Mouse (Mus musculus): ENCODE measurements around the gene Fmo3. TPM values are rescaled to one million over a fixed set of nuclear protein-coding genes. Genes with fewer than 3 reads are reported as not detected.
A peak's percentile ranks its signal among the peaks of the same experiment; 100 is the strongest.

Fmo3 gene
- polyA plus RNA-seq, 1 experiment, result 0.19 TPM

DNA sequence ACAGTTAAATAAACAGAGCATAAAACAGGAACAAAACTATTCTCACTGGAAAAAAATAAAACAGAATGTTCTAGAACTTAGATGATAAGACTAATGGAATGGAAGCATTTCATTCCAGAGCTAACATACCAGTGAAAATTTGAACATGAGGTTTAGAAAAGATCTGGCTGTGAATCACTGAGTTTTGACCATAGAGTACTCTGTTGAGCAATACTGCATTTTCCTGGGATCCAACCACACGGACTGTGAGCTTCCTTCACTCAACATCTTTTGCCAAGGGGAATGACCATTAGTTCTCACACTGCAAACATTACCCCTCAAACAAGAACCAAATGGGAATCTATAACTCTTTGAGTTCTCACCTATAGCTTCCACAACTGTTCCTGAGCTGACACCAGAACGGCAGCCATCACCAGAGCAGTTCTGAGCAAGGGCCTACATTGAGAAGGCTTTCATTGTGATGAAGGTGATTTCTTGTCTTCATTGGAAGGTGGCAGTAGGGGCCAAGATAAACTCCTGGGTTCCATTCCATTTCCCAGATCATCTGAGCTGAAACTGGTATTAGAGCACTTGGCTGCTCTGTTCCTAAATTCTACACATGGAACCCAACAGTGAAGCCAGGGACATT lies 1.9 kb upstream of the Fmo3 start:
- Histone ChIP-seq H3K27ac (ENCODE audit: insufficient read depth, low read depth, low read length) (peak overlapping the region; percentile 45; the same call in 1 of the 2 replicates), H3K36me3 (ENCODE audit: control insufficient read depth, insufficient read depth, low read length) (no peaks in the 10 kb centered on the region), H3K27me3 (replicated peaks; ENCODE audit: control insufficient read depth, insufficient read depth, low read length) (no peaks in the 10 kb centered on the region), H3K4me3 (ENCODE audit: insufficient read depth, low read depth, low read length) (no peak overlapping the region), H3K4me1 (ENCODE audit: control insufficient read depth, insufficient read depth, low read length) (peaks cover 4% of the 10 kb centered on the region; the same call in 1 of the 2 replicates)
- TF ChIP-seq CTCF (conservative IDR thresholded peaks at IDR 0.05; ENCODE audit: insufficient read depth, insufficient read length, low read depth, low read length) (no peak), POLR2A (IDR thresholded peaks at IDR 0.05; ENCODE audit: low read depth, low read length) (no peak)
- 73% methylated on average over 2 of the region's 2 CpGs for WGBS
- peak; percentile 52 for DNase-seq

DNA sequence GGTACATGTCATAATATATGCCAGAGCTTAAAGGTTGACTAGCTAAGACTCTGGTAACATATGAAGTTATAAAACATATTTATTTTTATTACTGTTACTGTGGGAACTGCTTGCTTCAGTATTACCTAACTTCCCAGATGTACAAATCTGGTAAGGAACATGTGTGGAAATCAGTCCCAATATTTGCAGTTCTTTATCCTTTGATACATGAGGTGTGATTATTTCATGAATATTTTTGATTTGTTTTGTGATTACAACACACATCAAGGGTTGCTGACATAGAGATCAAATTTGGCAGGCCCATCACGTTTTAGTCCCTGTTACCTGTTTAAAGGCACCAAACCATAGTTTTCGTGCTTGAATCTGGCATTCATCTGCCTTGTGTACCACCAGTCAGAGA lies 20.8 kb downstream of the Fmo3 start:
- TF ChIP-seq CTCF (conservative IDR thresholded peaks at IDR 0.05; ENCODE audit: insufficient read depth, insufficient read length, low read depth, low read length) (no peak), POLR2A (IDR thresholded peaks at IDR 0.05; ENCODE audit: low read depth, low read length) (no peak)
- no peak for DNase-seq
- 63% methylated on average over 2 of the region's 2 CpGs for WGBS
- Histone ChIP-seq H3K27me3 (replicated peaks; ENCODE audit: control insufficient read depth, insufficient read depth, low read length) (no peaks in the 10 kb centered on the region), H3K4me1 (ENCODE audit: control insufficient read depth, insufficient read depth, low read length) (no peaks in the 10 kb centered on the region), H3K27ac (ENCODE audit: insufficient read depth, low read depth, low read length) (no peak overlapping the region), H3K4me3 (ENCODE audit: insufficient read depth, low read depth, low read length) (no peak overlapping the region), H3K36me3 (ENCODE audit: control insufficient read depth, insufficient read depth, low read length) (no peaks in the 10 kb centered on the region)

DNA sequence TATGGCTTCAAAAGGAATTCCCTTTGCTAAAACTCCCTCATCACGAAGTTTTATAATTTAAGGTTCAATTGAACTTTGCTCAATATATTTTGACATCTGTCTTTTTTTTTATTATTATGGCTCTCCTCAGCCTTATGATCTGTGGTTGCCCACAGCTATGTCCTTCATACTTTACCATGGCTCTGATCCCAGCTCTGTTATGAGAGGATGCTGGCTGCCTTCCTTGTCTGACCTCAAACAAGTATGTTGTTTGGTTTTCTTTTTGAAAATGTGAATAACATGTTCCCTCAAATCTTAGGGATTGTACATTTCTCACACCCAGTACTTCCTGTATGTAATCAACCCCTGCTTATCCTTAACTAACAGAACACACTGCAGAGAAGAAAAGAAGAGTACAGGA lies 26.9 kb downstream of the Fmo3 start:
- no peak for TF ChIP-seq CTCF (conservative IDR thresholded peaks at IDR 0.05; ENCODE audit: insufficient read depth, insufficient read length, low read depth, low read length)
- TF ChIP-seq POLR2A (IDR thresholded peaks at IDR 0.05; ENCODE audit: low read depth, low read length), result no peak
- H3K27ac ChIP-seq (ENCODE audit: insufficient read depth, low read depth, low read length), result no peak overlapping the region
- H3K36me3 ChIP-seq (ENCODE audit: control insufficient read depth, insufficient read depth, low read length), result no peaks in the 10 kb centered on the region
- no peak overlapping the region for H3K4me3 ChIP-seq (ENCODE audit: insufficient read depth, low read depth, low read length)
- H3K4me1 ChIP-seq (ENCODE audit: control insufficient read depth, insufficient read depth, low read length), result no peaks in the 10 kb centered on the region
- no peaks in the 10 kb centered on the region for H3K27me3 ChIP-seq (replicated peaks; ENCODE audit: control insufficient read depth, insufficient read depth, low read length)
- DNase-seq, result peak; percentile 29
- 76% methylated on average over 1 of the region's 1 CpGs for WGBS

DNA sequence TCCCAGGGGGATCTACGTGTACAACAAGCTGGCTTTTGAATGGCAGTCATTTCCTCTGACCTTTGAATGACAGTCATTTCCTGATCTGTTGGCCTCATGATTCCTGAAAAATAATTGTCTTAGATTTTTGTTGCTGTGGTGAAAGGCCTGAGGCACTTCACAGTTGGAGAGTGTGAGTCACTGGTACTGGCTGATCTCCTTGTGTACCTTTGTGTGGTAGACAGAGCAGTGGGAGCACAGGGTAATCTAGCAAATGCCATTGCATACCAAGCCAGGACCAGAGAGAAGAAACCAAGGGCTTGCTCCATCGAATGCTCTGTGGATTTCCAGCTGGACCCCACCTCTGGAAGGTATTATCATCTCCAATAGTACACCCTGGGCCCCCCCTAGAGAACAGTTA lies 31.2 kb downstream of the Fmo3 start:
- 73% methylated on average over 2 of the region's 2 CpGs for WGBS
- H3K36me3 ChIP-seq (ENCODE audit: control insufficient read depth, insufficient read depth, low read length), result no peaks in the 10 kb centered on the region
- no peak for DNase-seq
- no peaks in the 10 kb centered on the region for H3K4me1 ChIP-seq (ENCODE audit: control insufficient read depth, insufficient read depth, low read length)
- no peak overlapping the region for H3K27ac ChIP-seq (ENCODE audit: insufficient read depth, low read depth, low read length)
- H3K4me3 ChIP-seq (ENCODE audit: insufficient read depth, low read depth, low read length), result no peak overlapping the region
- no peaks in the 10 kb centered on the region for H3K27me3 ChIP-seq (replicated peaks; ENCODE audit: control insufficient read depth, insufficient read depth, low read length)
- TF ChIP-seq CTCF (conservative IDR thresholded peaks at IDR 0.05; ENCODE audit: insufficient read depth, insufficient read length, low read depth, low read length) (no peak), POLR2A (IDR thresholded peaks at IDR 0.05; ENCODE audit: low read depth, low read length) (no peak)

DNA sequence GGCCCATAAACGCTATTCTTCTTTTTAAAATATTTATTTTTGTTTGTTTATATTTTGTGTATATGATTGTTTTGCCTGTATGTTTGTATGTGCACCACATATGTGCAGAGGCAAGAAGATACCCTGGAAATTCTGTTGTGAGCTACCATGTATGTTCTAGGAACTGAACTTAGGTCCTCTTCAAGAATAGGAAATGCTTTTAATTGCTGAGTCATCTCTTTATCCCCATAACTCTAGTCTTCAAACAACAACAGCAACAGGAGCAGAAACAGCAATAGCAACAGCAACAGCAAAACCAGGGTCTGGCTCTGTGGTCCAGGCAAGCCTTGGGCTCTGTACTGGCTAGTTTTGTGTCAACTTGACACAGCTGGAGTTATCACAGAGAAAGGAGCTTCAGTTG lies 34.6 kb downstream of the Fmo3 start:
- WGBS, result 92% methylated on average over 1 of the region's 1 CpGs
- no peak for TF ChIP-seq POLR2A (IDR thresholded peaks at IDR 0.05; ENCODE audit: low read depth, low read length)
- TF ChIP-seq CTCF (conservative IDR thresholded peaks at IDR 0.05; ENCODE audit: insufficient read depth, insufficient read length, low read depth, low read length), result no peak
- Histone ChIP-seq H3K4me3 (ENCODE audit: insufficient read depth, low read depth, low read length) (no peak overlapping the region), H3K4me1 (ENCODE audit: control insufficient read depth, insufficient read depth, low read length) (no peaks in the 10 kb centered on the region), H3K27ac (ENCODE audit: insufficient read depth, low read depth, low read length) (no peak overlapping the region), H3K27me3 (replicated peaks; ENCODE audit: control insufficient read depth, insufficient read depth, low read length) (no peaks in the 10 kb centered on the region), H3K36me3 (ENCODE audit: control insufficient read depth, insufficient read depth, low read length) (no peaks in the 10 kb centered on the region)
- DNase-seq, result no peak

DNA sequence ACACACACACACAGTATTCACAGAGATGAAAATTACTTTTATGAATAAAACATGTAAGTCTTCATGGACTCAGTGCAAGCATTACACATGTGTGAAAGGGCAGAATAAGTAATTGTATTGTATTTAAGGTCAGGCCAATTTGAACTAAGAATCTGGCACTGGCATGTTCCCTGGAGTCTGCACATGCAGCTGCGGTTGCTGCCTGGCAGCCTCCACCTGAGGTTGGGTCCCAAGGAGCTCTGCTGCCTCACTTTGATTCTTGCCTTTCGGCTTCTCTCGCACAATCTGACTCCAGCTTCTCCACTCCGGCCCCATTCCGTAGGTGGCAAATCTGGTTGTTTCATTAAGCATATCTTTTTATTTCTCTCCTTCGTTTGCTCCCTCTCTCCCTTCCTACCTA lies 36.4 kb downstream of the Fmo3 start:
- no peaks in the 10 kb centered on the region for H3K36me3 ChIP-seq (ENCODE audit: control insufficient read depth, insufficient read depth, low read length)
- 88% methylated on average over 6 of the region's 6 CpGs for WGBS
- H3K27me3 ChIP-seq (replicated peaks; ENCODE audit: control insufficient read depth, insufficient read depth, low read length), result no peaks in the 10 kb centered on the region
- H3K4me3 ChIP-seq (ENCODE audit: insufficient read depth, low read depth, low read length), result no peak overlapping the region
- DNase-seq, result no peak
- no peaks in the 10 kb centered on the region for H3K4me1 ChIP-seq (ENCODE audit: control insufficient read depth, insufficient read depth, low read length)
- H3K27ac ChIP-seq (ENCODE audit: insufficient read depth, low read depth, low read length), result no peak overlapping the region
- TF ChIP-seq CTCF (conservative IDR thresholded peaks at IDR 0.05; ENCODE audit: insufficient read depth, insufficient read length, low read depth, low read length) (no peak), POLR2A (IDR thresholded peaks at IDR 0.05; ENCODE audit: low read depth, low read length) (no peak)

DNA sequence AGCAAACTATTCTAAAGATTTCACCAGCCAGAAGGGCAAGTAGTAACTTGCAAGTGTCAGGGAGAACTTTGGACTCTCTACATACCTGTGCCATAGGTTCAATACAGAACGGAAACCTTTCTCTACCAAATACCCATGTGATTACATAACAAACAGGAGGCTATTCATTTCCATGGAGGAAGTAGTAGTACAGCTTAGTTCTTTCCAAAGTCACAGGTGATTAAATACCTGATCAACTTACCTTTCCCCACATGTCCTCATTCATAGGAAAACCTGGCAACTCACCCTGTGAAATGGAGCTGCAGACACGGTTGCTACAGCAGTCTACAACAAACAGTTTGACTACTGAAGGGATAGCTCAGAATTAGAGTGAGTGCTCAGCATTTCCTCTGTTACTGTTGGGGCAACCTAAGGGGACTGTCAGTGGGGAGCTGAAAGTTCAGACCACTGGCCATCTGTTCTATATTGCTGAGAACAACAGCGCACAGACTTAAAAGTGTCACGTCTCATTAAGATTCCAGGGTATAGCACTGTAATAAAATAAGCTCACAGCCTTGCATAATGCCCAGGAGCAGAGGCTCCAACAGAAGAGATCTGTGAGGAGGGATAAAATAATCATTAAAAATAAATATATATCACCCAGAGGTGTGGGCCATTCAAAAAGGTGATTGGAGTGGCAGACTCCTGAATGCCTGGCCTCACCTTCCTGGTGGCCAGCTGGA lies 37.3 kb downstream of the Fmo3 start:
- TF ChIP-seq POLR2A (IDR thresholded peaks at IDR 0.05; ENCODE audit: low read depth, low read length) (no peak), CTCF (conservative IDR thresholded peaks at IDR 0.05; ENCODE audit: insufficient read depth, insufficient read length, low read depth, low read length) (no peak)

More for the DNA sequence above, 37.3 kb downstream of the Fmo3 start:
- Histone ChIP-seq H3K36me3 (ENCODE audit: control insufficient read depth, insufficient read depth, low read length) (no peaks in the 10 kb centered on the region), H3K4me3 (ENCODE audit: insufficient read depth, low read depth, low read length) (no peak overlapping the region), H3K27ac (ENCODE audit: insufficient read depth, low read depth, low read length) (no peak overlapping the region), H3K4me1 (ENCODE audit: control insufficient read depth, insufficient read depth, low read length) (no peaks in the 10 kb centered on the region), H3K27me3 (replicated peaks; ENCODE audit: control insufficient read depth, insufficient read depth, low read length) (no peaks in the 10 kb centered on the region)
- WGBS, result 53% methylated on average over 4 of the region's 4 CpGs
- DNase-seq, result no peak
